Mouse (Mus musculus) cerebellum, adult 11-12 months (tissue): Measurements from ENCODE around the gene Btn1a1.
A peak's percentile ranks its signal among the peaks of the same experiment; 100 is the strongest.

ENCODE experiments used
- DNase-seq: peaks from one replicate; pipeline ENCODE4 v3.0.0; 2022

Gene Btn1a1

GRCm38 (mm10) chr13:23412630-23413521 lies 52.8 kb downstream of the Btn1a1 start:
- DNase-seq: peak; percentile 66

GRCm38 (mm10) chr13:23412211-23412629 lies 53.5 kb downstream of the Btn1a1 start:
- peak; percentile 61 for DNase-seq

- peak; percentile 61 for DNase-seq
These were observed 54.1 kb downstream of the Btn1a1 start for GRCm38 (mm10) chr13:23411311-23412210.

GRCm38 (mm10) chr13:23410632-23411031 lies 55.1 kb downstream of the Btn1a1 start:
- no peak for DNase-seq
